Mouse (Mus musculus) forebrain, embryonic 14.5 days (tissue): ENCODE measurements around the gene Mapkapk5. TPM values are rescaled to one million over a fixed set of nuclear protein-coding genes. Genes with fewer than 3 reads are reported as not detected.

Experiments used
- ATAC-seq: fragments of 200-750 bp; cut with Nextera tagmentation; 2 replicates; pipeline ENCODE4 v1.8.0; 2017; ENCODE audit warnings: mild to moderate bottlenecking, moderate library complexity
- DNase-seq: peaks from one replicate; pipeline ENCODE4 v3.0.0-alpha.2; 2015; ENCODE audit warnings: low spot score
- H3K27ac ChIP-seq: fragments of 300-500 bp; sonication (generic); 2 replicates; pipeline ENCODE4 v1.5.1; 2014; ENCODE audit warnings: low read depth, mild to moderate bottlenecking, control low read depth, low read length, moderate library complexity
- H3K27me3 ChIP-seq: fragments of 300-500 bp; sonication (generic); replicated peaks from 2 replicates; pipeline ENCODE4 v1.6.1; 2014; ENCODE audit warnings: low read length, control low read depth, mixed read lengths; ENCODE audit not compliant: control insufficient read depth, insufficient read depth
- H3K36me3 ChIP-seq: fragments of 300-500 bp; sonication (generic); 2 replicates; pipeline ENCODE4 v1.6.1; 2014; ENCODE audit warnings: low read length, control low read depth; ENCODE audit not compliant: control insufficient read depth, insufficient read depth
- H3K4me1 ChIP-seq: fragments of 300-500 bp; sonication (generic); 2 replicates; pipeline ENCODE4 v1.6.1; 2014; ENCODE audit warnings: antibody characterized with exemption, low read length, control low read depth; ENCODE audit not compliant: control insufficient read depth, insufficient read depth
- H3K4me2 ChIP-seq: fragments of 300-500 bp; sonication (generic); 2 replicates; pipeline ENCODE4 v1.6.1; 2014; ENCODE audit warnings: mild to moderate bottlenecking, control low read depth, low read length
- H3K4me3 ChIP-seq: fragments of 300-500 bp; sonication (generic); 2 replicates; pipeline ENCODE4 v1.5.1; 2014; ENCODE audit warnings: low read depth, low read length, control low read depth
- H3K9ac ChIP-seq: fragments of 300-500 bp; sonication (generic); 2 replicates; pipeline ENCODE4 v1.6.1; 2014; ENCODE audit warnings: mild to moderate bottlenecking, low read length, control low read depth, moderate library complexity
- H3K9me3 ChIP-seq: fragments of 300-500 bp; sonication (generic); replicated peaks from 2 replicates; pipeline ENCODE4 v1.6.1; 2016; ENCODE audit warnings: low read length, control low read depth, mixed read lengths; ENCODE audit not compliant: control insufficient read depth
- WGBS: fragments of 180-500 bp; shearing (Covaris S2); extraction: QIAGEN DNeasy Blood & Tissue Kit; methylation state at CpG from one replicate; pipeline ENCODE4 v1.1.7; 2014; 5-methylcytosine and 5-hydroxymethylcytosine counted together
- polyA plus RNA-seq: library from polyadenylated mRNA; unstranded; fragments of >200 nt; fragmentation: Nextera tagmentation; extraction: Ambion mirVana; gene quantifications from 2 replicates; pipeline ENCODE4 v1.2.1, GENCODE M21; 2014

Gene Mapkapk5
- polyA plus RNA-seq, 1 experiment from 2014 or later, result 55.8 TPM

DNA sequence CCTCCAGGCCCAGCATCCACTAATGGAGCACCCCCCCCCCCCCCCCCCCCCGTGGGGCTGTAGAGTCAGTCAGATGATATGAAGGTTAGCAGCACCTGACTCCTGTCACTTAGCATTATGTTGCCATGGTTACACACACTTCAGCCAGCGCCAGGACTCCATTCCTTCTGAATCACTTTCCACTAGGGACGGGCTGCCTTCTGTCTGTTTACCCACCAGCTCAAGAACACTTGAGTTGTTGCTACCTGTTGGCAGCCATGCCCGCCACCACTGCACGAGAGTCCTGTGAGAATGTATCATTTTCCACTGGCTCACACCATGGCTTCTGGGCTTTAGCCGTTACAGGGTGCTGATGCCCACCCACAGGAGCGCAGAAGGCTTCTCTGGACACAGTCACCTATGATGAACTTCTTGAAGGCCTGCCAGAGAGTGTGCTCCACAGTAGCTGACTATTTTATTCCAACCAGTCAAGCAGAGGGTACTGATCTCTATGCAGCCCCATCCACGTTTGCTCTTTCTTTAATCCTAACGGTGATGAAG is 24.2 kb upstream of the Mapkapk5 start:
- peaks cover 28% of the 10 kb centered on the region for H3K36me3 ChIP-seq
- 77% methylated on average over 9 of the region's 9 CpGs for WGBS
- H3K9me3 ChIP-seq, result no peaks in the 10 kb centered on the region
- H3K9ac ChIP-seq, result no peak overlapping the region
- no peak overlapping the region for H3K27ac ChIP-seq
- no peaks in the 10 kb centered on the region for H3K27me3 ChIP-seq
- H3K4me2 ChIP-seq, result no peak overlapping the region
- DNase-seq (no peak), ATAC-seq (no peak)
- H3K4me1 ChIP-seq, result no peaks in the 10 kb centered on the region
- H3K4me3 ChIP-seq, result no peak overlapping the region

DNA sequence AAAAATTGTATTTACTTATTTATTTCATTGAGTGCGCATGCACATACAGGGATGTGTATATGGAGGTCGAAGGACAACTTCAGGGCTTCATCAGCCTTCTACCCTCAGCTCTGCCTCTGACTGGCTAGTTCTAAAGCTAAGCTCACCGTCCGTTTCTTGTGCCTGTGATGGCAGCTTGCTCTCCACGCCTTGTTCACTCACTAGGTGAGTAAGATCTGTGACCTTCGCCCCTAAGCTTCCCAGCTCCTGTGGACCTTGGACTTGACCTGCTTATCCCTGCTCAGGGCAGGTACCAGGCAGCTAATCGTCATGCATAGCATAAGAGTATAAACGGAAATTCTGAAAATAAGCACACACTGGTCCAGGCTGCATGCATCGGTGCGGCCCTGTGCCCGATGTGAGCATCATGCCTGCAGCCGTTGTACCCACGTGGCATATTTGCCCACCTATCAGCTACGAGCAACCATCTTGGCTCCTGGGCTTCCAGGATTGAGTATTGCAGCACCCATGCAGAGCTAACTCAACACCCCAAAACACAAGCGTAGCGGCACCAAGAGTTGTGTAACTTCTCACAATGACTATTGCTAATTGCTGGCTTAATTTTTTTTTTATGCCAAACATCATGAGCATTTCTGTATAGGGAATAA is 20.5 kb upstream of the Mapkapk5 start:
- WGBS, result 94% methylated on average over 16 of the region's 16 CpGs
- Histone ChIP-seq H3K27ac (no peak overlapping the region), H3K4me2 (no peak overlapping the region), H3K36me3 (peaks cover 11% of the 10 kb centered on the region), H3K4me3 (no peak overlapping the region), H3K9me3 (no peaks in the 10 kb centered on the region), H3K9ac (no peak overlapping the region), H3K4me1 (no peaks in the 10 kb centered on the region), H3K27me3 (no peaks in the 10 kb centered on the region)
- ATAC-seq, result no peak
- DNase-seq, result no peak

- no peak overlapping the region; the same call in 1 of the 2 replicates for H3K9ac ChIP-seq
- no peaks in the 10 kb centered on the region for H3K9me3 ChIP-seq
- H3K4me1 ChIP-seq, result no peaks in the 10 kb centered on the region
- no peaks in the 10 kb centered on the region for H3K27me3 ChIP-seq
- WGBS, result 12% methylated on average over 11 of the region's 11 CpGs
- peaks cover 7% of the 10 kb centered on the region for H3K36me3 ChIP-seq
- peak; percentile 87 for DNase-seq
- peak overlapping the region; percentile 29 for H3K4me2 ChIP-seq
- ATAC-seq, result peak; percentile 62
- H3K27ac ChIP-seq, result no peak overlapping the region
- H3K4me3 ChIP-seq, result no peak overlapping the region
Observed at GRCm38 (mm10) chr5:121564468-121564895, 18.8 kb upstream of the Mapkapk5 start.

GRCm38 (mm10) chr5:121562436-121562835 is 16.7 kb upstream of the Mapkapk5 start:
- Histone ChIP-seq H3K4me1 (no peaks in the 10 kb centered on the region), H3K36me3 (no peaks in the 10 kb centered on the region), H3K4me3 (no peak overlapping the region), H3K9ac (no peak overlapping the region), H3K27me3 (no peaks in the 10 kb centered on the region), H3K9me3 (no peaks in the 10 kb centered on the region), H3K4me2 (no peak overlapping the region), H3K27ac (no peak overlapping the region)
- DNase-seq (no peak), ATAC-seq (no peak)
- 91% methylated on average over 3 of the region's 3 CpGs for WGBS

DNA sequence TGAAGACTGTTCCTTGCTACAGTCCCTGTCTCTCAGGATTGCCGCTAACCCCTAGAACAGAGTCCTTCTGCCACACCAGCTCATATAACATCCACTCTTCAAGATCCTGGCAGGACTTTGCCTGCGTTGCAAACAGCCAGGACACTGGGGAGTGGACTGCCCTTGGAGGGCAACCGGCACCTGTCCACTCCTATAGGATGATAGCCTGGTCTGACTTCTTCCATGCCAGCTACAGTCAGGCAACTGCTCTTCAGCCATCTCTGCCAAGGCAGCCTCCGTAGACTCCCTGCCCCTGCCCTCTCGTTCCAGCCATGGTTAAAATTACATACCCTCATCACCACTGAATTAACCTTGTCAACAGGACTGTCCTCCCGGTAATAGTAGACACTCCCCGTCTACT is 3.5 kb upstream of the Mapkapk5 start:
- no peak overlapping the region for H3K4me2 ChIP-seq
- no peak for ATAC-seq
- no peak overlapping the region for H3K9ac ChIP-seq
- H3K4me3 ChIP-seq, result no peak overlapping the region
- DNase-seq, result no peak
- 86% methylated on average over 7 of the region's 7 CpGs for WGBS
- no peak overlapping the region for H3K27ac ChIP-seq
- H3K27me3 ChIP-seq, result no peaks in the 10 kb centered on the region
- H3K9me3 ChIP-seq, result no peaks in the 10 kb centered on the region
- H3K36me3 ChIP-seq, result no peaks in the 10 kb centered on the region
- H3K4me1 ChIP-seq, result peaks cover 11% of the 10 kb centered on the region

DNA sequence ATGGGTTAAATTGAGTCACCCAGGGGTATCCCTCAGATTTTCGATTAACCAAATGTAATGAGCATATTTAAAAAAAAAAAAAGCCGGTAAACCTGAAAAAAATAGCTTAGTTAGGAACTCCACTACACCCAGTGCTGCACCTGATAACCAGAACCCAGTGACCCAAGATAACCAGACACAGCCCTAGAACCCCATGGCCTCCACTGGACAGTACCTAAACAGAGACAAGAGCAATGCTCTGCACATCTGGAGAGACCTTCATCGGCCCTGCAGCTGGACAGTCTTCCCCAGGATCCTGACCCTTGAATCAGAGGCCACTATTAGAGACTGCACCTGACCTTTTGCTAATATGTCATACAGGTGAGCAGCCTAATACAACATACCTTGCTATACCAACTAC is 1.4 kb upstream of the Mapkapk5 start:
- H3K27ac ChIP-seq, result no peak overlapping the region
- H3K4me1 ChIP-seq, result peaks cover 15% of the 10 kb centered on the region
- no peaks in the 10 kb centered on the region for H3K27me3 ChIP-seq
- H3K4me2 ChIP-seq, result no peak overlapping the region
- no peaks in the 10 kb centered on the region for H3K9me3 ChIP-seq
- H3K9ac ChIP-seq, result no peak overlapping the region
- DNase-seq (no peak), ATAC-seq (no peak)
- H3K4me3 ChIP-seq, result no peak overlapping the region
- H3K36me3 ChIP-seq, result no peaks in the 10 kb centered on the region
- WGBS, result 92% methylated on average over 3 of the region's 3 CpGs

- ATAC-seq (peak; percentile 4; the same call in 1 of the 2 replicates), DNase-seq (peak; percentile 50)
- Histone ChIP-seq H3K27me3 (no peaks in the 10 kb centered on the region), H3K4me2 (peak overlapping the region; percentile 95), H3K9ac (peak overlapping the region; percentile 97), H3K9me3 (no peaks in the 10 kb centered on the region), H3K36me3 (no peaks in the 10 kb centered on the region), H3K4me1 (peaks cover 15% of the 10 kb centered on the region), H3K4me3 (peak overlapping the region; percentile 96), H3K27ac (no peak overlapping the region)
- 39% methylated on average over 6 of the region's 6 CpGs for WGBS
Observed at GRCm38 (mm10) chr5:121546530-121546895, 808 bp upstream of the Mapkapk5 start.

DNA sequence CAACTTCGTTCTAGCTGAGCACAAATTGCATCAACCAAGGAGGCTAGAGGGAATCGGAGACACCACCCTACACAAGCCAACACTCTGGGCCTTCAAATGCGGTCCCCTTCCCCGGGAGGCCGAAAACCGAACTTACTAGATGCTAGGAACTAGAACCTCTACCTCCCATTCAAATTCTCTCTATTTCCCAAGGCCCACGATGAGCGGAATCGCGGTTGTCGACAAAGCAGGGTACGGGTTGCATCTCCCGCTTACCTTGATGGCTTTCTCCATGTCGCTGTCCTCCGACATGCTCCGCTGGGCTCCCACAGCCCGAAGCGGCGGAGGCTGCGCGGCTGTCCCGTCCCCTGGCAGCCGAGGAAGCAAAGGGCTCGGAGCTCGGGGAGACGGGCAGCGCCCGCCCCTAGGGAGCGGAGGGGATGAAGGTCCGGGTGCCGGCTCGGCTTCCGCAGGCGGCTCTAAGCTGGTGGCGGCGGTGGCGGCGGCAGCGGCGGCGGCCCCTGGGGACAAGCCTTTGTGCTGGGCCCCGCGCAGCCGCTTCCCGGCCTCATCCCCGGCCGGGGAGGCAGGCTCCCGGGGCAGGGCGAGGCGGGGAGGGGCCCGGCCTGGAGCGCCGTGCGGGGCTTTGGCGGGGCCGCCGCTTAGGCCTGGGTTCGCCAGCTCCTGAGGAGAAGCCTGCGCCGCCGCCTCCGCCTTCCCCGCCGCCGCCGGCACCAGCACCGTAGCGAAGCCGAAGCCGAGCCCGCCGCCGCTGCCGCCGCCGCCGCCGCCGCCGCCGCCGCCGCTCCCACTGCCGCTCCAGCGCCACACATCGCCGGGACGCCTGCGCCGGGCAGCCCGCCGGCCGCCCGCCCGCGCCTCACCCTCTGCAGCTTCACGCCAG is 554 bp downstream of the Mapkapk5 start, which contains the start of the genes Adam1a and Gm42878:
TSS of gene Adam1a (minus strand) at position 573 of the 883 bp plus-strand sequence.
TSS of gene Gm42878 (minus strand) at position 573 of the 883 bp plus-strand sequence.
- DNase-seq (peak; percentile 32), ATAC-seq (peak; percentile 66)
- peak within 1 kb of the TSS; percentile 96 for H3K27ac ChIP-seq
- no peaks in the 10 kb centered on the region for H3K36me3 ChIP-seq
- no peaks in the 10 kb centered on the region for H3K9me3 ChIP-seq
- H3K27me3 ChIP-seq, result no peaks in the 10 kb centered on the region
- under 1% methylated on average over 50 of the region's 97 CpGs for WGBS
- peaks cover 15% of the 10 kb centered on the region for H3K4me1 ChIP-seq
- H3K4me2 ChIP-seq, result peak within 1 kb of the TSS; percentile 95
- H3K4me3 ChIP-seq, result peak within 1 kb of the TSS; percentile 96
- H3K9ac ChIP-seq, result peak within 1 kb of the TSS; percentile 97
